Mouse (Mus musculus) thymus, adult 18-20 months (tissue): ENCODE measurements around the gene Emp3.

Source experiments
- DNase-seq, 2 experiments: peaks; one replicate each; pipeline ENCODE4 v3.0.0; 2022; ENCODE audit warnings: mixed read lengths in 2 of 2

Gene Emp3

DNA sequence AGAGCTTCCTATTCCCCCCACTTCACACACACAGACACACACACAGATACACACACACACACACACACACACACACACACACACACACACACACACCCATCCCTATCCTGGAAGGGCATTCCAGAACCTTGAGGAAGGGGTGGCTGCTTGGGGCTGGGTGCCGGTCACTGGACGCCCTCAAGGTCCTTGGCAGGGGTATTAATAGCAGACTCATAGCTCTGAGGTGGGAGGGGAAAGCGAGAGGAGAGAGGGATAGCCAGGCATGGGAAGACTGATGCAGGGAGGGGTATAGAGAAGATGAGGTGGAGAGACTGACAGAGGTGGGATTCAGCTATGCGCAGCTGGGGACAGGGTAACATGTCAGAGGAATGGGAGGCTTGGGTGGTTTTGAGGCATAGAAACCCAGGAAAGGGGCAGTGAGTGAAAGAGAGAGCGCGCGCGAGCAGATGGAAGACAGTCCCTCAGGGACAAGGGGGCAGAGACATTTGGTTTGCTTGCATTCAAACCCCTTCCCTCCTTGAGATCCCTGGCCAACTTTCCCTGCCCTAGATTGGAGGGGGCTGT lies 52.0 kb downstream of the Emp3 start:
- no peak for DNase-seq
